Mouse (Mus musculus): Measurements from ENCODE around the gene Fam20c. TPM values are rescaled to one million over a fixed set of nuclear protein-coding genes. Genes with fewer than 3 reads are reported as not detected.

Fam20c gene
- total RNA-seq, 1 experiment = 8.0 TPM

DNA sequence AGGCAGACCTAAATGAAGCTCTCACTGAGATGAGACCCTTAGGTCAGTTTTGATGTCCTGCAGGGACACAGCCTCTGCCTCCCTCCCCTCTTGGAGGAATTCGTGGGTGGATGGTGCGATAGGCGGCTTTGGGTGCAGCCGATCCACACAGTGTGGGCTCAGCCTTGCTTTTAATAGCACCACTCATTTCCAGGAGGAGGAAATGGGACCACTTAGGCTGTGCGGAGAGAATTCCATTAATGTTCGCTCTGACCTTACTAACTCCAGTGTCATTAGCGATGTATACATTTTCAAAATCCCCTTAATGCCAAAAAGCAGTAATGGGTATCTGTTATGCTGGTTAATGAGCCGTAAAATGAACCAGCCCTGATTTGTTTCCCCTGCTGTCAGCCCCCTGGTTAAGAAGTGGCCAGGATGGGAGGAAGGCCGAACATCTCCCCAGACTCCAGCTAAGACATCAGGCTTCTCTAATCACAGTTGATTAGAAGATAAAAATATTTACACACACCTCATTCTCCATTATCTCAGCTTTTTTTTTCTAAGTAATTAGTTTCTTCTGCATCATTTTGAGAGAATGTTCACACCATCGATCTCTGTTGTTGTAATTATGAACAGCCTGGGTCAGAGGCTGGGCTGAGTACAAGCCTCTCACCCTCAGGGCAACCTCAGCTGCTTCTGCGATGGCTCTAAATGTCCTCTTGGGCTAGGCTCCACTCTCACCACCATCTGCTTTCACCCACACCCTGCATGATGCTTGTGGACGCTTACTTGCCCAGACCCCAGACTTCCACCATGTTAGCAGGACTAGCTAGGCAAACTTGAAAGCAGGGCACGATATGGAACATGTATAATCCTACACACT, 33.8 kb upstream of the Fam20c start:
- TF ChIP-seq ZC3H11A (IDR thresholded peaks at IDR 0.05; ENCODE audit: borderline replicate concordance, low read depth, low read length) = no peak
- no peak for TF ChIP-seq ZNF384 (IDR thresholded peaks at IDR 0.05; ENCODE audit: low read depth, low read length)
- TF ChIP-seq MAFK (IDR thresholded peaks at IDR 0.05; ENCODE audit: insufficient read depth, low read depth, low read length) = no peak
- no peak for TF ChIP-seq CHD2 (IDR thresholded peaks at IDR 0.05; ENCODE audit: low read depth, low read length)
- TF ChIP-seq HCFC1 (IDR thresholded peaks at IDR 0.05; ENCODE audit: borderline replicate concordance, insufficient read depth, low read length) = no peak
- peaks cover 0 to under 1% of the 10 kb centered on the region in 2 experiments; a peak in 1 of 4 replicates for H3K4me1 ChIP-seq (ENCODE audit: control insufficient read depth in 2 of 2, insufficient read depth in 2 of 2, low read length in 2 of 2, poor library complexity in 1 of 2)
- no peak overlapping the region for H3K4me3 ChIP-seq (ENCODE audit: insufficient read depth in 1 of 2, low read depth in 1 of 2, low read length in 2 of 2, poor library complexity in 1 of 2, severe bottlenecking in 1 of 2)
- H3K9me3 ChIP-seq (ENCODE audit: control insufficient read depth, insufficient read depth, low read depth, low read length) = no peaks in the 10 kb centered on the region
- no peaks in the 10 kb centered on the region for H3K36me3 ChIP-seq (ENCODE audit: control insufficient read depth, insufficient read depth, low read length, poor library complexity, severe bottlenecking)
- no peak for DNase-seq (ENCODE audit: low read depth, low spot score)
- in situ Hi-C loops (cut with MboI; ENCODE audit: low sequenced_read_pairs in 2 of 2, unreplicated experiment in 2 of 2) = no loop called here
- H3K27ac ChIP-seq (ENCODE audit: insufficient read depth, low read depth, low read length, poor library complexity, severe bottlenecking) = no peak overlapping the region
- no peak overlapping the region for H3K9ac ChIP-seq (ENCODE audit: insufficient read depth, low read depth, low read length, poor library complexity, severe bottlenecking)

DNA sequence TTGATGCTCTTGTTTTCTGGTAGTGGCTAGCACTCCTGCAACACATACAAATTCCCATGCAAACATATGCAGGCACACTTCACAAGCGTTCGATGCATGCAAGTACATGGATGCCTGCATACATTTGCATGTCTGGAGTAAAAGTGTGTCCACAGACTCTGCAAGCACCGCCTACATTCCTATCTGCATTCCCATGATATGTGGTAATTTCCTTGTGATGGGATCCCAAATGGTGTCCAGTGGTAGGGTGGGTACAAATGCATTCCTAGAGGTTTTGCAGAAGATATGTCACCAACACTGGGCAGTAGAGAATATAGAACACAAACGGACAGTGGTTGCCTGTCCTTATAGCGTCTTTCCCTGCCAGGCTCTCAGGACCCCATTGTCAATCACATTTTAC, 29.9 kb upstream of the Fam20c start:
- no peak overlapping the region for H3K9ac ChIP-seq (ENCODE audit: insufficient read depth, low read depth, low read length, poor library complexity, severe bottlenecking)
- H3K36me3 ChIP-seq (ENCODE audit: control insufficient read depth, insufficient read depth, low read length, poor library complexity, severe bottlenecking) = no peaks in the 10 kb centered on the region
- H3K9me3 ChIP-seq (ENCODE audit: control insufficient read depth, insufficient read depth, low read depth, low read length) = no peaks in the 10 kb centered on the region
- no peak overlapping the region for H3K27ac ChIP-seq (ENCODE audit: insufficient read depth, low read depth, low read length, poor library complexity, severe bottlenecking)
- TF ChIP-seq ZC3H11A (IDR thresholded peaks at IDR 0.05; ENCODE audit: borderline replicate concordance, low read depth, low read length) = no peak
- no peak for TF ChIP-seq ZNF384 (IDR thresholded peaks at IDR 0.05; ENCODE audit: low read depth, low read length)
- no peak for TF ChIP-seq MAFK (IDR thresholded peaks at IDR 0.05; ENCODE audit: insufficient read depth, low read depth, low read length)
- no peak for TF ChIP-seq CHD2 (IDR thresholded peaks at IDR 0.05; ENCODE audit: low read depth, low read length)
- no peak for TF ChIP-seq HCFC1 (IDR thresholded peaks at IDR 0.05; ENCODE audit: borderline replicate concordance, insufficient read depth, low read length)
- no peaks in the 10 kb centered on the region for H3K4me1 ChIP-seq (ENCODE audit: control insufficient read depth in 2 of 2, insufficient read depth in 2 of 2, low read length in 2 of 2, poor library complexity in 1 of 2)
- no peak for DNase-seq (ENCODE audit: low read depth, low spot score)
- in situ Hi-C loops (cut with MboI; ENCODE audit: low sequenced_read_pairs in 2 of 2, unreplicated experiment in 2 of 2) = no loop called here
- H3K4me3 ChIP-seq (ENCODE audit: insufficient read depth in 1 of 2, low read depth in 1 of 2, low read length in 2 of 2, poor library complexity in 1 of 2, severe bottlenecking in 1 of 2) = no peak overlapping the region

DNA sequence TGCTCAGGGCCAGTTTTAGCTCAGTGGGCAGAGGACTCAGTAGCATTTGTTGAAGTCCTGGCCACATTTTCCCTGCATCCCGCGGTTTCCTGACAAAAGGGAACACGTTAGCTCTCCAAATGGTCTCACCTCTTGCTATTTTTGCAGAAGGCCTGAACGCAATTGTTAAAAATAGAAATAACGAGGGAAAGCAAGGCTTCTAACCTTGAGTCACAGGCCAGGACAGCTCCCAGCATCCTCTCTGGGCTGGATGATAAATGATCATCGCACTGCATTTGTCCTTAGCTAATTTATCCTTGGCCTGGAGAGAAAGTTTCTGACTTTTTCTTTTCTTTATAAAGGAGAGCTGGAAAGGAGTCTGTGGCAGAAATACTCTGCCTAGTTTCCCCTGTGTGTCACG, 29.2 kb upstream of the Fam20c start:
- Histone ChIP-seq H3K4me1 (ENCODE audit: control insufficient read depth in 2 of 2, insufficient read depth in 2 of 2, low read length in 2 of 2, poor library complexity in 1 of 2) (no peaks in the 10 kb centered on the region), H3K4me3 (ENCODE audit: insufficient read depth in 1 of 2, low read depth in 1 of 2, low read length in 2 of 2, poor library complexity in 1 of 2, severe bottlenecking in 1 of 2) (no peak overlapping the region), H3K27ac (ENCODE audit: insufficient read depth, low read depth, low read length, poor library complexity, severe bottlenecking) (no peak overlapping the region), H3K9ac (ENCODE audit: insufficient read depth, low read depth, low read length, poor library complexity, severe bottlenecking) (no peak overlapping the region), H3K9me3 (ENCODE audit: control insufficient read depth, insufficient read depth, low read depth, low read length) (no peaks in the 10 kb centered on the region), H3K36me3 (ENCODE audit: control insufficient read depth, insufficient read depth, low read length, poor library complexity, severe bottlenecking) (no peaks in the 10 kb centered on the region)
- no peak for TF ChIP-seq ZC3H11A (IDR thresholded peaks at IDR 0.05; ENCODE audit: borderline replicate concordance, low read depth, low read length)
- no peak for TF ChIP-seq ZNF384 (IDR thresholded peaks at IDR 0.05; ENCODE audit: low read depth, low read length)
- TF ChIP-seq CHD2 (IDR thresholded peaks at IDR 0.05; ENCODE audit: low read depth, low read length) = no peak
- TF ChIP-seq HCFC1 (IDR thresholded peaks at IDR 0.05; ENCODE audit: borderline replicate concordance, insufficient read depth, low read length) = no peak
- TF ChIP-seq MAFK (IDR thresholded peaks at IDR 0.05; ENCODE audit: insufficient read depth, low read depth, low read length) = no peak
- DNase-seq (ENCODE audit: low read depth, low spot score) = no peak
- in situ Hi-C loops (cut with MboI; ENCODE audit: low sequenced_read_pairs in 2 of 2, unreplicated experiment in 2 of 2) = no loop called here

DNA sequence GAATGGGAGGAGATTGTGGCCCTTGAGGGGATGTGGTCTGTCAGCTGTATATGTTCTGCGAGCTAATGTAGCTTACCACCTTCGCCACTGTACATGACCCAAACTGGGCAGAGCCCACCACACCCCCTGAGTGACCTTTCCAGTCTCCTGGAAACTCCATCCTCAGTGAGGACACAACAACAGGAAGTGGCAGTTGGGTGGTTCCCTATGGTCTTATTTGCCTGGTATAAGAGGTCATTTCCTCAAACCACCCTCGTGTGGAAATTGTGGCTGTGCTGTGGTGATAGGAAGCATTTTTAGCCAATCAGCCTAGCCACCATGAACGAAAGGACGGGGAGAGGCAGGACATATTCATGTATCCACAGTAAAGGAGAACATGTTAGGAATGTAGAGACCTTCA, 23.5 kb upstream of the Fam20c start:
- in situ Hi-C loops (cut with MboI; ENCODE audit: low sequenced_read_pairs in 2 of 2, unreplicated experiment in 2 of 2) = no loop called here
- no peaks in the 10 kb centered on the region for H3K36me3 ChIP-seq (ENCODE audit: control insufficient read depth, insufficient read depth, low read length, poor library complexity, severe bottlenecking)
- DNase-seq (ENCODE audit: low read depth, low spot score) = no peak
- no peak for TF ChIP-seq CHD2 (IDR thresholded peaks at IDR 0.05; ENCODE audit: low read depth, low read length)
- TF ChIP-seq ZC3H11A (IDR thresholded peaks at IDR 0.05; ENCODE audit: borderline replicate concordance, low read depth, low read length) = no peak
- TF ChIP-seq ZNF384 (IDR thresholded peaks at IDR 0.05; ENCODE audit: low read depth, low read length) = no peak
- TF ChIP-seq MAFK (IDR thresholded peaks at IDR 0.05; ENCODE audit: insufficient read depth, low read depth, low read length) = no peak
- no peak for TF ChIP-seq HCFC1 (IDR thresholded peaks at IDR 0.05; ENCODE audit: borderline replicate concordance, insufficient read depth, low read length)
- H3K27ac ChIP-seq (ENCODE audit: insufficient read depth, low read depth, low read length, poor library complexity, severe bottlenecking) = no peak overlapping the region
- H3K4me1 ChIP-seq (ENCODE audit: control insufficient read depth in 2 of 2, insufficient read depth in 2 of 2, low read length in 2 of 2, poor library complexity in 1 of 2) = no peaks in the 10 kb centered on the region; a peak in 1 of 4 replicates
- H3K9me3 ChIP-seq (ENCODE audit: control insufficient read depth, insufficient read depth, low read depth, low read length) = no peaks in the 10 kb centered on the region
- H3K9ac ChIP-seq (ENCODE audit: insufficient read depth, low read depth, low read length, poor library complexity, severe bottlenecking) = no peak overlapping the region
- H3K4me3 ChIP-seq (ENCODE audit: insufficient read depth in 1 of 2, low read depth in 1 of 2, low read length in 2 of 2, poor library complexity in 1 of 2, severe bottlenecking in 1 of 2) = no peak overlapping the region

Data from ES-E14 (cell line).